Mouse (Mus musculus) midbrain, embryonic 12.5 days (tissue): Measurements from ENCODE around the gene Cdh5. TPM values are rescaled to one million over a fixed set of nuclear protein-coding genes. Genes with fewer than 3 reads are reported as not detected.

Source experiments
- ATAC-seq: fragments of 200-750 bp; cut with Nextera tagmentation; 2 replicates; pipeline ENCODE4 v1.8.0; 2017; ENCODE audit warnings: low read depth, moderate TSS enrichment, moderate library complexity; ENCODE audit not compliant: low FRiP score
- H3K27ac ChIP-seq: fragments of 300-500 bp; sonication (generic); replicated peaks from 2 replicates; pipeline ENCODE4 v1.5.1; 2016; ENCODE audit warnings: mild to moderate bottlenecking
- H3K27me3 ChIP-seq: fragments of 300-500 bp; sonication (generic); 2 replicates; pipeline ENCODE4 v1.6.1; 2016; ENCODE audit warnings: mild to moderate bottlenecking
- H3K36me3 ChIP-seq: fragments of 300-500 bp; sonication (generic); 2 replicates; pipeline ENCODE4 v1.6.1; 2016
- H3K4me1 ChIP-seq: fragments of 300-500 bp; sonication (generic); 2 replicates; pipeline ENCODE4 v1.6.1; 2016
- H3K4me2 ChIP-seq: fragments of 300-500 bp; sonication (generic); replicated peaks from 2 replicates; pipeline ENCODE4 v1.6.1; 2016; ENCODE audit warnings: mild to moderate bottlenecking, moderate library complexity
- H3K4me3 ChIP-seq: fragments of 300-500 bp; sonication (generic); 2 replicates; pipeline ENCODE4 v1.5.1; 2016; ENCODE audit warnings: mild to moderate bottlenecking
- H3K9ac ChIP-seq: fragments of 300-500 bp; sonication (generic); replicated peaks from 2 replicates; pipeline ENCODE4 v1.6.1; 2016; ENCODE audit warnings: mild to moderate bottlenecking, moderate library complexity
- H3K9me3 ChIP-seq: fragments of 300-500 bp; sonication (generic); 2 replicates; pipeline ENCODE4 v1.6.1; 2016; ENCODE audit warnings: mild to moderate bottlenecking
- WGBS: fragments of 180-500 bp; shearing (Covaris S2); methylation state at CpG from one replicate; pipeline ENCODE4 v1.1.7; 2016; 5-methylcytosine and 5-hydroxymethylcytosine counted together
- polyA plus RNA-seq: library from polyadenylated mRNA; unstranded; fragments of >200 nt; fragmentation: Nextera tagmentation; extraction: Ambion mirVana; gene quantifications from 2 replicates; pipeline ENCODE4 v1.2.1, GENCODE M21; 2016

The Cdh5 gene
- polyA plus RNA-seq, 1 experiment from 2014 or later = 16.5 TPM

DNA sequence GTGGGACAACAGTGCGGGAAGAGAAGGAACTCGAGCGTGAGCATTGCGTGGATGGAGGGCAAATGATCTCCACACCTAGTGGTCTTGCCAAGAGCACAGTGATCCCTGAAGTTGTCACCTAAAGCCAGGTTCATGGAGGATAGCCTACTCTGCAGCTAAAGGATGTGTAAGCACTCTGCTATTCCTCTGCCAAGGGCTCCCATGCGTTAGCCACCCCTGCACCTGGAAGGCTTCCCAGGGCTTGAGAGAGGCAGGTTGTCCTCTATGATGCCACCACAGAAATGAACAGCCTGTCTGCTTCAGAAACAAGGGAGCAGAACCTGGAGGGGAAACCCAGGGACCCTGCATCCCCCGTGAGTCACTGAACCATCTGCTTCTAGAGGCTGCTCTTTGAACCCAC is 86.2 kb downstream of the Cdh5 start:
- 0 out of 2 replicates have a peak, but pooled peaks cover 6% of the 10 kb centered on the region for H3K27me3 ChIP-seq
- H3K4me3 ChIP-seq = no peak overlapping the region
- H3K27ac ChIP-seq = no peak overlapping the region
- H3K36me3 ChIP-seq = no peaks in the 10 kb centered on the region
- H3K4me1 ChIP-seq = peaks cover 6% of the 10 kb centered on the region; the same call in 1 of the 2 replicates
- 92% methylated on average over 6 of the region's 6 CpGs for WGBS
- H3K9ac ChIP-seq = no peak overlapping the region
- H3K4me2 ChIP-seq = no peak overlapping the region
- no peaks in the 10 kb centered on the region for H3K9me3 ChIP-seq
- ATAC-seq = no peak

DNA sequence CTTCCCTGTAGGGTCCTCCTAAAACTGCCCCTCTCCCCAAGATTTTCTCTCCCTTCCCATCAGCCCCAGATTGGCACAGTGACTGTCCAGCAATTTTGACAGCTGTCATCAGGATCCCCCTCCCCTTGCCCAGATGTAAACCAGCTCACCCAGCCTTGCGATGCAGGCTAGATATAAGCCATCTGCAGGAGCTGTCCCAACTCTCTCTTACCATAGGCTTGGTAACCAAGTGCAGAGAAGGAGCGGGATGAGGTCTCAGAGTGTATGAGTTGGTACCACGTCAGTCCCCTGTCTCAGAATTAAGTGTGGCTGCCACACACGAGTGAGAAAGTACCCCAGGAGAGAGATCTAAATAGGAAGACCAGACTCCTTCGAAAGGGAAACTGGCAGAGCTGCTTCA is 87.0 kb downstream of the Cdh5 start:
- Histone ChIP-seq H3K4me3 (no peak overlapping the region), H3K4me1 (peaks cover 6% of the 10 kb centered on the region; the same call in 1 of the 2 replicates), H3K36me3 (no peaks in the 10 kb centered on the region), H3K9ac (no peak overlapping the region), H3K4me2 (no peak overlapping the region), H3K27ac (no peak overlapping the region), H3K27me3 (0 out of 2 replicates have a peak, but pooled peaks cover 6% of the 10 kb centered on the region), H3K9me3 (0 out of 2 replicates have a peak, but pooled peaks cover 3% of the 10 kb centered on the region)
- ATAC-seq = no peak
- WGBS = 68% methylated on average over 5 of the region's 5 CpGs

DNA sequence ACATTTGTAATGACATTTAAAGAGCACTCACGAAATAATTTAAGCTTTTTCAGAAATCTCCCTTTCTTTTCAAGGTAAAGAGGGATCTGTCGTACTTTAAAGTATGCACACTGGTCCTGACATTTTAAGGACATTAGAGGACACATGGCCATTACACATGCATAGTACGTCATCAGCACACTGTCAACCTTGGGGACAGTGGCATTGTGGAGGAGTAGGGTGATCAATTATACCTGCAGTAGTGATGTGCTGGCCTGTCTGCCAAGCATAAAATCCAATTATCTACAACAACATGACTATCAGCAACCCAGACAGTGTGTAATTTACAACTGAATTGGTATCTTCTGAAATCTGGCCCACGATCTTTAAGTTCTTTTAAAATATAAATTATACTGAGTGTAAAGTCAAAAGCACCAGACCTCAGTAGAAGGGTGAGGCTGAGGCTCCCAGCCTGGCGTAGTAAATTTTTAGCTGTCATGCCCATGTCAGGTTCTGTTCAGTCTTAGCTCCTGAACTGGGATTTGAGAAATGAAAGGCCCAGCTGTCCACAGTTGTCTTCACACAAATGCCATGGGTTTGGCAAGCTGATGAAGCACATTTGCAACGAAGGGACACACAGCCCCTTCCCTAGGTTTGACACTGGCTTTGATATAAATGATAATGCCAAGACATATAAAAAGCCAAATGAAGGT is 89.5 kb downstream of the Cdh5 start:
- H3K4me2 ChIP-seq = no peak overlapping the region
- no peak overlapping the region for H3K4me3 ChIP-seq
- no peaks in the 10 kb centered on the region; the same call in 1 of the 2 replicates for H3K4me1 ChIP-seq
- H3K36me3 ChIP-seq = no peaks in the 10 kb centered on the region
- H3K27me3 ChIP-seq = 0 out of 2 replicates have a peak, but pooled peaks cover 6% of the 10 kb centered on the region
- no peak overlapping the region for H3K9ac ChIP-seq
- 65% methylated on average over 6 of the region's 6 CpGs for WGBS
- 0 out of 2 replicates have a peak overlapping the region, but pooled peaks have one; percentile 47 for H3K27ac ChIP-seq
- 0 out of 2 replicates have a peak, but pooled peaks cover 3% of the 10 kb centered on the region for H3K9me3 ChIP-seq
- no peak for ATAC-seq

DNA sequence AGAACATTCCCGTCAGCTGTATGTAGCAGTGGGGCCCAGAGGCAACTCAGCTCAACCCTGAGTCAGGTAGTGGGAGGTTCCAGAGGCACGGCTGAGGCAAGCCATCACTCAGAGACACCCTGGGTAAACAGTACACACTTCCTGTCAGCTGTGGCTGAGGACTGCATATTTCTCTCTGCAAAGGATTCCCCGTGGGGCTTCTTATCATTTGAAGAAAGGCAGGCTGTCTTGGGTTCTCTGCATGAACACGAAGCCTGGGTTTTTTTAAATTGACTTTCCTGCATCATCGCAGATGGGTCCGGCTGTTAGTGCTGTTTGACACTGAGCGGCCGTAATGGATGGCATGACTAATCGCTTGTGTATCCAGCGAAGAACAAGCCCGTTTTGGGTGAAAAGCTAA is 90.1 kb downstream of the Cdh5 start:
- WGBS = 40% methylated on average over 11 of the region's 11 CpGs
- Histone ChIP-seq H3K9ac (no peak overlapping the region), H3K36me3 (no peaks in the 10 kb centered on the region), H3K9me3 (0 out of 2 replicates have a peak, but pooled peaks cover 3% of the 10 kb centered on the region), H3K4me2 (0 out of 2 replicates have a peak overlapping the region, but pooled peaks have one; percentile 11), H3K4me3 (no peak overlapping the region), H3K4me1 (no peaks in the 10 kb centered on the region; the same call in 1 of the 2 replicates), H3K27me3 (0 out of 2 replicates have a peak, but pooled peaks cover 6% of the 10 kb centered on the region), H3K27ac (peak overlapping the region; percentile 47; the same call in 1 of the 2 replicates)
- ATAC-seq = peak; percentile 74; the same call in 1 of the 2 replicates

Other genes with a start within 250 kb of the Cdh5 start
- 0.80 and 1.6 TPM in 2 replicates for gene Bean1, start 68.8 kb downstream of the Cdh5 start, polyA plus RNA-seq
- 38.2 and 42.5 TPM in 2 replicates for gene Tk2, start 146.9 kb downstream of the Cdh5 start, polyA plus RNA-seq
- 35.4 and 37.7 TPM in 2 replicates for gene Cklf, start 149.2 kb downstream of the Cdh5 start, polyA plus RNA-seq
- not detected in 2 replicates for gene Cmtm2a, start 191.6 kb downstream of the Cdh5 start, polyA plus RNA-seq
- gene Gm45711, start 208.5 kb downstream of the Cdh5 start, polyA plus RNA-seq = not detected in 2 replicates
- gene Cmtm1, start 208.5 kb downstream of the Cdh5 start, polyA plus RNA-seq = not detected in 2 replicates
- gene Gm11020, start 219.9 kb downstream of the Cdh5 start, polyA plus RNA-seq = not detected in 2 replicates
- gene Cmtm2b, start 220.6 kb downstream of the Cdh5 start, polyA plus RNA-seq = not detected in 2 replicates
- 54.8 and 69.4 TPM in 2 replicates for gene Cmtm3, start 237.8 kb downstream of the Cdh5 start, polyA plus RNA-seq